Mouse (Mus musculus): ENCODE results near the gene Il12rb1.
"Not testable (repeated sequence)": the region's sequence is repeated elsewhere in the genome, so short reads cannot be mapped to it uniquely, and the experiment has no call there.

The Il12rb1 gene

GRCm38 (mm10) chr8:70801830-70802229 lies 6.4 kb upstream of the Il12rb1 start:
- no peak for DNase-seq

- DNase-seq, result no peak
These were observed 5.3 kb upstream of the Il12rb1 start for GRCm38 (mm10) chr8:70802786-70803510.

- DNase-seq, result peak in 1 of 2 experiments; percentile 58
These were observed 4.3 kb upstream of the Il12rb1 start for GRCm38 (mm10) chr8:70803761-70804480.

GRCm38 (mm10) chr8:70804481-70805206 lies 3.6 kb upstream of the Il12rb1 start, which contains the start of gene Mast3:
Gene Mast3, minus strand, starts transcription at chr8:70805054.
- DNase-seq, result peak; percentile 90 to 93

GRCm38 (mm10) chr8:70806541-70806940 lies 1.7 kb upstream of the Il12rb1 start:
- no peak for DNase-seq

GRCm38 (mm10) chr8:70807304-70807703 lies 945 bp upstream of the Il12rb1 start:
- no peak for DNase-seq

GRCm38 (mm10) chr8:70808955-70809701 lies 879 bp downstream of the Il12rb1 start:
- no peak for DNase-seq

GRCm38 (mm10) chr8:70810962-70811680 lies 2.9 kb downstream of the Il12rb1 start:
- no peak for DNase-seq

GRCm38 (mm10) chr8:70812055-70812454 lies 3.8 kb downstream of the Il12rb1 start:
- no peak for DNase-seq

- DNase-seq, result no peak
These were observed 4.6 kb downstream of the Il12rb1 start for GRCm38 (mm10) chr8:70812885-70813284.

- no peak for DNase-seq
These were observed 8.4 kb downstream of the Il12rb1 start for GRCm38 (mm10) chr8:70816679-70817078.

- DNase-seq, result no peak
These were observed 12.1 kb downstream of the Il12rb1 start for GRCm38 (mm10) chr8:70820101-70820935.

GRCm38 (mm10) chr8:70821399-70821962 lies 13.2 kb downstream of the Il12rb1 start:
- peak; percentile 81 to 85 for DNase-seq

- DNase-seq, result no peak
These were observed 13.7 kb downstream of the Il12rb1 start for GRCm38 (mm10) chr8:70821992-70822391.

GRCm38 (mm10) chr8:70822594-70822993 lies 14.3 kb downstream of the Il12rb1 start:
- not testable (repeated sequence) for DNase-seq

- DNase-seq, result no peak
These were observed 15.6 kb downstream of the Il12rb1 start for GRCm38 (mm10) chr8:70823802-70824201.

GRCm38 (mm10) chr8:70825816-70826215 lies 17.6 kb downstream of the Il12rb1 start:
- DNase-seq, result no peak

- DNase-seq, result no peak
These were observed 18.8 kb downstream of the Il12rb1 start for GRCm38 (mm10) chr8:70827010-70827409.

GRCm38 (mm10) chr8:70827796-70828195 lies 19.5 kb downstream of the Il12rb1 start:
- DNase-seq, result no peak

GRCm38 (mm10) chr8:70831517-70831916 lies 23.3 kb downstream of the Il12rb1 start:
- no peak for DNase-seq

GRCm38 (mm10) chr8:70832371-70832770 lies 24.1 kb downstream of the Il12rb1 start:
- no peak for DNase-seq

Measured in cerebellum, postnatal 10 days (tissue).